Mouse (Mus musculus) mouse embryonic stem cell (cell line): ENCODE results near the gene Pde7b.
"Not testable (repeated sequence)": the region's sequence is repeated elsewhere in the genome, so short reads cannot be mapped to it uniquely, and the experiment has no call there.

Experiments
- in situ Hi-C, 2 experiments: fragments of 300-500 bp; cut with MboI; formaldehyde crosslinking; loops; 1 replicate in 1 of 2; 3 replicates in 1 of 2; pipeline ENCODE4 v1.14.3; 2019 to 2020; ENCODE audit warnings: low sequenced_read_pairs in 2 of 2, low pct_unique_long_range_greater_than_20kb in 1 of 2, mixed read lengths in 1 of 2; ENCODE audit not compliant: unreplicated experiment in 1 of 2

The Pde7b gene

GRCm38 (mm10) chr10:20517756-20518528 lies 206.9 kb downstream of the Pde7b start:
- in situ Hi-C loops = not testable (repeated sequence)

- in situ Hi-C loops = no loop called here
These were observed 211.0 kb downstream of the Pde7b start for GRCm38 (mm10) chr10:20513891-20514290.

GRCm38 (mm10) chr10:20513461-20513860 lies 211.4 kb downstream of the Pde7b start:
- in situ Hi-C loops = no loop called here

- in situ Hi-C loops = no loop called here
These were observed 215.1 kb downstream of the Pde7b start for GRCm38 (mm10) chr10:20509819-20510218.

- in situ Hi-C loops = no loop called here
These were observed 216.4 kb downstream of the Pde7b start for GRCm38 (mm10) chr10:20508497-20508896.

- in situ Hi-C loops = no loop called here
These were observed 217.0 kb downstream of the Pde7b start for GRCm38 (mm10) chr10:20507732-20508412.

GRCm38 (mm10) chr10:20507069-20507468 lies 217.8 kb downstream of the Pde7b start:
- in situ Hi-C loops = no loop called here

GRCm38 (mm10) chr10:20505454-20505853 lies 219.4 kb downstream of the Pde7b start:
- in situ Hi-C loops = no loop called here

- in situ Hi-C loops = no loop called here
These were observed 220.1 kb downstream of the Pde7b start for GRCm38 (mm10) chr10:20504800-20505199.

GRCm38 (mm10) chr10:20503265-20504025 lies 221.4 kb downstream of the Pde7b start:
- in situ Hi-C loops = no loop called here

- in situ Hi-C loops = no loop called here
These were observed 223.7 kb downstream of the Pde7b start for GRCm38 (mm10) chr10:20501221-20501620.

GRCm38 (mm10) chr10:20495051-20495450 lies 229.8 kb downstream of the Pde7b start:
- in situ Hi-C loops = no loop called here

- in situ Hi-C loops = no loop called here
These were observed 230.9 kb downstream of the Pde7b start for GRCm38 (mm10) chr10:20493826-20494455.

- in situ Hi-C loops = no loop called here
These were observed 232.5 kb downstream of the Pde7b start for GRCm38 (mm10) chr10:20492216-20492964.

- in situ Hi-C loops = no loop called here
These were observed 234.1 kb downstream of the Pde7b start for GRCm38 (mm10) chr10:20490775-20491174.

- in situ Hi-C loops = no loop called here
These were observed 234.6 kb downstream of the Pde7b start for GRCm38 (mm10) chr10:20490281-20490680.

- in situ Hi-C loops = no loop called here
These were observed 238.2 kb downstream of the Pde7b start for GRCm38 (mm10) chr10:20486461-20487253.
